Mouse (Mus musculus) spleen, postnatal 36 days (tissue): ENCODE measurements around the gene Doc2b.

Experiments used
- DNase-seq, 2 experiments: peaks; one replicate each; pipeline ENCODE4 v3.0.0; 2022; ENCODE audit warnings: low spot score in 2 of 2, mixed read lengths in 1 of 2

Gene Doc2b

GRCm38 (mm10) chr11:75793351-75793750, 2.5 kb downstream of the Doc2b start:
- no peak for DNase-seq

GRCm38 (mm10) chr11:75792535-75792934, 3.3 kb downstream of the Doc2b start:
- no peak for DNase-seq

GRCm38 (mm10) chr11:75785897-75786296, 10.0 kb downstream of the Doc2b start:
- DNase-seq: no peak

GRCm38 (mm10) chr11:75783799-75784198, 12.1 kb downstream of the Doc2b start:
- no peak for DNase-seq

- peak; percentile 53 to 59 for DNase-seq
Measured at GRCm38 (mm10) chr11:75781919-75782318, 13.9 kb downstream of the Doc2b start.

- no peak for DNase-seq
Measured at GRCm38 (mm10) chr11:75775919-75776318, 19.9 kb downstream of the Doc2b start.

GRCm38 (mm10) chr11:75772562-75772961, 23.3 kb downstream of the Doc2b start:
- no peak for DNase-seq

- DNase-seq: peak; percentile 81 to 83
Measured at GRCm38 (mm10) chr11:75769206-75769605, 26.6 kb downstream of the Doc2b start.

- no peak for DNase-seq
Measured at GRCm38 (mm10) chr11:75768091-75768989, 27.5 kb downstream of the Doc2b start.

- no peak for DNase-seq
Measured at GRCm38 (mm10) chr11:75767014-75767413, 28.8 kb downstream of the Doc2b start.

- DNase-seq: no peak
Measured at GRCm38 (mm10) chr11:75765161-75765560, 30.7 kb downstream of the Doc2b start.

GRCm38 (mm10) chr11:75764521-75765023, 31.3 kb downstream of the Doc2b start:
- DNase-seq: no peak

GRCm38 (mm10) chr11:75762708-75763107, 33.1 kb downstream of the Doc2b start:
- DNase-seq: no peak

- no peak for DNase-seq
Measured at GRCm38 (mm10) chr11:75760785-75761184, 35.1 kb downstream of the Doc2b start.

- DNase-seq: no peak
Measured at GRCm38 (mm10) chr11:75758553-75758952, 37.3 kb downstream of the Doc2b start.

- DNase-seq: peak in 1 of 2 experiments; percentile 29
Measured at GRCm38 (mm10) chr11:75756687-75757086, 39.2 kb downstream of the Doc2b start.

GRCm38 (mm10) chr11:75751082-75751481, 44.8 kb downstream of the Doc2b start:
- DNase-seq: no peak

GRCm38 (mm10) chr11:75750537-75750936, 45.3 kb downstream of the Doc2b start:
- no peak for DNase-seq

- DNase-seq: no peak
Measured at GRCm38 (mm10) chr11:75744761-75745160, 51.1 kb downstream of the Doc2b start.

- DNase-seq: no peak
Measured at GRCm38 (mm10) chr11:75741615-75742014, 54.2 kb downstream of the Doc2b start.

GRCm38 (mm10) chr11:75740204-75740603, 55.6 kb downstream of the Doc2b start:
- DNase-seq: no peak

GRCm38 (mm10) chr11:75738477-75738821, 57.4 kb downstream of the Doc2b start:
- DNase-seq: no peak

GRCm38 (mm10) chr11:75737806-75738476, 57.9 kb downstream of the Doc2b start:
- DNase-seq: peak; percentile 29 to 37
